Mouse (Mus musculus) brain, adult 10 weeks (tissue): ENCODE data around the gene Gm43517. TPM values are rescaled to one million over a fixed set of nuclear protein-coding genes. Genes with fewer than 3 reads are reported as not detected.

Experiments
- polyA plus RNA-seq: library from polyadenylated mRNA; stranded (reverse); fragments of 350-450 nt; fragmentation: Illumina TruSeq; extraction: RNeasy Lipid Tissue Mini Kit (QIAGEN cat#74804); gene quantifications from one replicate; pipeline ENCODE4 v1.2.3, GENCODE M21; 2015; ENCODE audit warnings: low read depth, low replicate concordance

The Gm43517 gene
- 1.9 TPM for polyA plus RNA-seq

DNA sequence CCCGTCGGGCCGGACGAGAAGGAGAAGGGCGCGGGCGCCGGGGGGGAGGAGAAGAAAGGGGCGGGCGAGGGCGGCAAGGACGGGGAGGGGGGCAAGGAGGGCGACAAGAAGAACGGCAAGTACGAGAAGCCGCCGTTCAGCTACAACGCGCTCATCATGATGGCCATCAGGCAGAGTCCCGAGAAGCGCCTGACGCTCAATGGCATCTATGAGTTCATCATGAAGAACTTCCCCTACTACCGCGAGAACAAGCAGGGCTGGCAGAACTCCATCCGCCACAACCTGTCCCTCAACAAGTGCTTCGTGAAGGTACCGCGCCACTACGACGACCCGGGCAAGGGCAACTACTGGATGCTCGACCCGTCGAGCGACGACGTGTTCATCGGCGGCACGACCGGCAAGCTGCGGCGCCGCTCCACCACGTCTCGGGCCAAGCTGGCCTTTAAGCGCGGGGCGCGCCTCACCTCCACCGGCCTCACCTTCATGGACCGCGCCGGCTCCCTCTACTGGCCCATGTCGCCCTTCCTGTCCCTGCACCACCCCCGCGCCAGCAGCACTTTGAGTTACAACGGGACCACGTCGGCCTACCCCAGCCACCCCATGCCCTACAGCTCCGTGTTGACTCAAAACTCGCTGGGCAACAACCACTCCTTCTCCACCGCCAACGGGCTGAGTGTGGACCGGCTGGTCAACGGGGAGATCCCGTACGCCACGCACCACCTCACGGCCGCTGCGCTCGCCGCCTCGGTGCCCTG, at the start of gene Gm43517:
Gene Gm43517 (plus strand): TSS at position 299 of the 755 bp plus-strand sequence.

DNA sequence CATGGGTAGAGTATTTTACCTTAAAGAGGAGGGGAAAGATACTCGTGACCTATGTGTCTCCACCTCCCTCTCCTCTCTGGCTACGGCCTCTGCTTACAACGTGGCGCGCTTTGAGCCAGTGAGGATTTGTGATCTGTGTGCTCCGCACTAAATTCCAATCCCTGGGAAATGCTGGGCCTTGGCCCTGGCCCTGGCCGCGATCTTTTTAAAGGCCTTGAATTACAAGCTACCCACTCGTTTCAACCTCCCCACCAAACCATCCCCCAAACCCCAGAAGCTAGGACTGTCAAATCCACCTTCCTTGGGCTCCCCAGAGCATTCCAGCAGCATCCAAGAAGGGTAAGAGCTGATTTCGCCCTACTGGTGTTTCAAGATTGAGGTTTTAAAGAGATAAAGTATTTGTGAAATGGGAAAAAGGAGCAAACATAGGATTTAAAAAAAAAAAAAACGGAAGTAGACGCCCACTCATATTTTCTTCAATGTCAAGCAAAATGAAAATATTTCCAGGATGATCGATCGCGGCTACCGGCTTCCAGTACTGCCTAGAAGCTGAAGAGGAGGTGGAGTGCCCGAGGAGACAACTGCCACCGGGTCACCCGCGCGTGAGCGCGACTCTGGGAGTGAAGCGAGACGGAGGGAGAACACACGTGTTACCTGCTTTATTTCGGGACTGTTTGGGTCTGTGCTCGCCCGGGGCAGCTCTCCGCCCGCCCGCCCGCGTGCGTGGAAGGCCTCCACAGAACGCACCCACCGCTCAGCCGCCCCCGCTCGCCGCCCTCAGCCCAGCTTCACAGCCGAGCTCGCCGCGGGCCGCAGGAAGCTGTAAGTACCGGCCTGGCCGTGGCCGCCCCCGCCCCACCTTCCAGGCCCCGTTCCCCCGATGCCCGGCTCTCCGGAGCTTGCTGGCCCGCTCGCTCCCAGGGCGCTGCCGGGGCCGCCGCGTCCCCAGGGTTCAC, 2.1 kb upstream of the Gm43517 start, which contains the start of gene Foxg1:
Gene Foxg1 (plus strand): TSS at position 96 of the 956 bp plus-strand sequence.

Other genes with a start within 250 kb of the Gm43517 start
- gene Foxg1, start 2.5 kb upstream of the Gm43517 start, polyA plus RNA-seq: 56.6 TPM